Comparison of ENCODE assay signal across 33 mouse cellular contexts in genomic region chr19:56372226-56372625, GRCm38 (mm10). TPM values are rescaled to one million over a fixed set of nuclear protein-coding genes. Genes with fewer than 3 reads are reported as not detected.
"Had no signal": no experiment of that assay in that cellular context is flagged by ENCODE, and none has a peak within 500 bp of the region (broad histone marks: within the 10 kb centered on the region; RNA-seq: fewer than 3 reads in every experiment).

No protein-coding gene starts in this region.

- H3K4me2 ChIP-seq: heart, embryonic 13.5 days; heart, embryonic 15.5 days; hindbrain, embryonic 12.5 days; hindbrain, embryonic 13.5 days; hindbrain, embryonic 14.5 days; hindbrain, embryonic 15.5 days; intestine, embryonic 15.5 days; kidney, embryonic 15.5 days had no signal

- H3K9ac ChIP-seq: heart, embryonic 13.5 days; heart, embryonic 15.5 days; hindbrain, embryonic 12.5 days; hindbrain, embryonic 13.5 days; hindbrain, embryonic 14.5 days; hindbrain, embryonic 15.5 days; intestine, embryonic 15.5 days; kidney, embryonic 15.5 days had no signal

- DNase-seq: heart, postnatal 10 days; heart, postnatal 14 days; heart, postnatal 36 days; heart, postnatal 4 days; kidney, adult 11 months; kidney, adult 18-20 months; kidney, adult 2 months; kidney, adult 8-10 months; kidney, adult 9 months; kidney, postnatal 10 days; kidney, postnatal 14 days; kidney, postnatal 25 days; kidney, postnatal 36 days; kidney, postnatal 4 days; layer of hippocampus, adult 9-11 months; layer of hippocampus, postnatal 36 days had no signal

- H3K4me3 ChIP-seq: heart, embryonic 13.5 days; heart, embryonic 15.5 days; hindbrain, embryonic 10.5 days; hindbrain, embryonic 12.5 days; hindbrain, embryonic 13.5 days; hindbrain, embryonic 15.5 days; intestine, embryonic 15.5 days; kidney, embryonic 15.5 days; layer of hippocampus, adult 2 months; left cerebral cortex, adult 2 months had no signal

- H3K4me1 ChIP-seq: heart, embryonic 13.5 days; hindbrain, embryonic 10.5 days; hindbrain, embryonic 12.5 days; hindbrain, embryonic 13.5 days; hindbrain, embryonic 15.5 days; kidney, embryonic 15.5 days had no signal

- H3K36me3 ChIP-seq: hindbrain, embryonic 10.5 days; hindbrain, embryonic 12.5 days; hindbrain, embryonic 13.5 days; hindbrain, embryonic 15.5 days; intestine, embryonic 15.5 days; kidney, embryonic 15.5 days had no signal

- H3K9me3 ChIP-seq: heart, embryonic 15.5 days; hindbrain, embryonic 10.5 days; hindbrain, embryonic 12.5 days; hindbrain, embryonic 13.5 days; hindbrain, embryonic 15.5 days; intestine, embryonic 15.5 days; kidney, embryonic 15.5 days had no signal

- H3K27ac ChIP-seq: heart, embryonic 13.5 days; heart, embryonic 15.5 days; hindbrain, embryonic 10.5 days; hindbrain, embryonic 12.5 days; hindbrain, embryonic 13.5 days; hindbrain, embryonic 14.5 days; hindbrain, embryonic 15.5 days; hindbrain, postnatal 0 days; intestine, embryonic 15.5 days; kidney, embryonic 15.5 days; kidney, postnatal 0 days; layer of hippocampus, adult 2 months; left cerebral cortex, adult 2 months had no signal

- ATAC-seq: hindbrain, embryonic 16.5 days; hindbrain, postnatal 0 days; inflammation-experienced regulatory T-cells, adult 6 months; intestine, embryonic 15.5 days; intestine, embryonic 16.5 days; intestine, postnatal 0 days had no signal

- H3K27me3 ChIP-seq: heart, embryonic 13.5 days; heart, embryonic 15.5 days; hindbrain, embryonic 12.5 days; hindbrain, embryonic 13.5 days; hindbrain, embryonic 15.5 days; intestine, embryonic 15.5 days; kidney, embryonic 15.5 days had no signal

RNA-seq across cellular contexts. Expression of gene Nrap, which starts 17.6 kb away (rescaled TPM):
- polyA plus RNA-seq: inflammation-experienced regulatory T-cells, adult 6 months had no signal
